Mouse (Mus musculus) T-helper 17 cell (primary cell): Measurements from ENCODE around the gene Col8a1.

Experiments used
- in situ Hi-C, 2 experiments: fragments of 300-600 bp; cut with MboI, MseI; formaldehyde crosslinking; loops; 1 replicate in 1 of 2; 2 replicates in 1 of 2; pipeline ENCODE4 v1.15.1; 2025; ENCODE audit warnings: high pct_unique_total_duplicates in 2 of 2

The Col8a1 gene

DNA sequence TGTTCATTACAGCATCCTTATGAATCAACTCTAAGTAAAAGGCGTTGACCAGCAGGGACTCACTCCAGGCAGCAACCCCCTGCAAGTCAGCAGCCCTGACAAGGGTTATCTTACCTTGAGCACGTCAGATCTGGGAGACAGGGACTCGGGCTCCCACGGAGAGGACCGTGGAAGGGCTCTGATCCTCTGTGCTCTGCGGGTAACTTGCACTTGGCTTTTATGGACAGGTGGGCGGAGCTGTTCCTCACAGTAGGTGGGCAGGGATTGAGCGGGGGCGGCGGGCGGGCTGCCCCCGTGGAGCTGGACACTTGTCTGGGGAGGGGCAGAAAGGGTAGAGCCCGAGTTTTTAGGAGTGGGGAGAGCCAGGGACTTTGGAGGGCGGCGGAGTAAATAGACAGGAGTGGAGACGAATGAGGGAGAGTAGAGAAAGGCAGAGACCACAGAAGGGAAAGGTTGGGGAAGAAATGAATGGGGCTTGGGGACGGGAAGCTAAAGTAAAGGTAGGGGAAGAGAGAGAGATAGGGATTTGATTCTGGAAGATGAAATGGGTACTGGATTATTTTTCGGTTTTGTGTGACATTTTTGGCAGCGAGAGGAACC, at the start of gene Col8a1:
Gene Col8a1, minus strand, starts transcription at position 212 of the 600 bp plus-strand sequence.
- in situ Hi-C loops, result no loop called here

DNA sequence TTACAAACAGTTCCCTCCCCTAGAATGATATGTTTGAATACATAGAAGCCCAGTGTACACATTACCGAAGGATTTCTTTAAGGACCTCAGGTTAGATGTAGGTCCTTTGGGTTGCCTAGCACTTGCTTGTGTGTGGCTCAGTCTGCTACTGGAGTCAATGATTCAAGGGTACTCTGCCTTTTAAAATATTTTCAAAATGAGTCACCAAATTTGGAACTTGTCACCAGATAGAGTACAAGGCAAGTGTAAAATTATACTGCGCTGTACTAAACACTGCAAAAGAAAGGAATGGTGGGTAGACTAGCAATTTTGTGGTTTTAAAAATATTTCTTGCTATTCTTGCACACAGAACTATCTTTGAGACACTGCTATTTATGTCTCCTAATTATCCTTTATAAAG, 47.3 kb upstream of the Col8a1 start:
- in situ Hi-C loops, result no loop called here

DNA sequence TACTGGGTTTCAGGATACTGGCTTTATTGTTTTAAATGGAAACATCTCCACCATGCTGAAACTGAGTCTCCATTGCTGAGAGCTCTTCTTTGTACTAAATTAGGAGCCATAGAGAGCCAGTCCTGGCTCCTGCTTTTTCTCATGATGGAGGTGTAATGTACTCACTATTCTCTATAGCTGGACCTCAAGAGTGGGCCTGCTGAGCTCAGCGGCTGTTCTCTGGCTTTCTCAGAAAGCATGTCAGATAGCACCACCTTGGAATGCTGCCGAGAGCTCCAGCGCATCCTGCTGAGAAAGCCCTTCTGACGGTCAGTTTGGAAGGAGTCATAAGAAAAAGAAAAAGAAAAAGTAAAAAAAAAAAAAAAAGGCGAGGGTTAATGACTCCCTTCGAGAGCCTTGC, 41.8 kb upstream of the Col8a1 start:
- in situ Hi-C loops, result no loop called here

DNA sequence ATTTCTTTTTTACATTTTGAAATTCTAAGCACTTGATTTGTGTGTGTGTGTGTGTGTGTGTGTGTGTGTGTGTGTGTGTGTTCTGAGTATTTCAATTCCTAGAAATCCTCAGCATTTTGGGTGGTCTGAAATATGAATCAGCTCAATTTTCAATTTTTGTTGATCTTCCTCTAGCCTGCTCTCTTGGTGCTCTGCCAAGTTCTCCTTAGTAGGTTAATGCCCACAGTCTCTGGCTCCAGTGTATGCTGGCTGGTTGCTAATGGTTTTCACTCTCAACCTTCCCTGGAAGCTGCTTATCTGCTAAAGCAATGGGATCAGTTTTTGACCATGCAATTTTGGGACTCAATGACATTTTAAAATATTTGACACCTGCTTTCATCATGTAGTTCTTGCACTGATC, 24.5 kb upstream of the Col8a1 start:
- in situ Hi-C loops, result no loop called here

DNA sequence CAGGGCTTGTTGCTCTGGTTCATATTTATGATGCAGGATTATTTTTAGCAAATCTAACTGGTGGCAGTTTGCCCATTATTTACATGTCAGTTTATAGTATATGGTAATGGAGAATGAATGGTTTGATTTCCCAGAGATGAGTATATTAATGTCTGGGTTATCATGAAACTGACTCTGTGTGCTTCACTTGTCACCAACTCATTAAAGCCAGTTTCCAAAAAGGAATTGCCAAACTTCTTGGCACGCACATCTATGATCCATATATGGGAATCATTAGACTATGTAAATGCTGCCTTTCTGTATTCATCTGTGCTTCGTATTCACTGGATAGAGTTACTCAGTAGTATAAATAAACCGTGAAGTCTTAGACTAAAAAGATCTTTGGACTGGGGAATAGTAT, 11.1 kb upstream of the Col8a1 start:
- in situ Hi-C loops, result no loop called here

DNA sequence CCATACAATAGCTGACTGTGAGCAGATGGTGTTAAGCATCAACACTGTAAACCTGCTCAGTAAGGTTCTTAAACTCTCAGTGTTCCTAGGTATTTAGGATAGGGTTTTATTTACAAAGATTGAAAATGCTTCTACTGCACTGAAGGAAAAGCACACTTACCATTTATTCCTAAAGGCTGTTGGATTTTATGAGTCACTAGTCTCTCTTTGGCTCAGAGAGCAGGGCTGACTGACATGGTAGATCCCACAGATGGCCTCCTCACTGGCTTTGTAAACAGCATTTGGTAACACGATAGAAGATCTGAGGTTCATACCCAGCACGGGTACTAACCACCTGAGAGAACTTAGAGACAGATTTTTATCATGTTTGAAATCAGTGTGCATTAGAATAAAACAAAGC, 5.3 kb upstream of the Col8a1 start:
- in situ Hi-C loops, result no loop called here

DNA sequence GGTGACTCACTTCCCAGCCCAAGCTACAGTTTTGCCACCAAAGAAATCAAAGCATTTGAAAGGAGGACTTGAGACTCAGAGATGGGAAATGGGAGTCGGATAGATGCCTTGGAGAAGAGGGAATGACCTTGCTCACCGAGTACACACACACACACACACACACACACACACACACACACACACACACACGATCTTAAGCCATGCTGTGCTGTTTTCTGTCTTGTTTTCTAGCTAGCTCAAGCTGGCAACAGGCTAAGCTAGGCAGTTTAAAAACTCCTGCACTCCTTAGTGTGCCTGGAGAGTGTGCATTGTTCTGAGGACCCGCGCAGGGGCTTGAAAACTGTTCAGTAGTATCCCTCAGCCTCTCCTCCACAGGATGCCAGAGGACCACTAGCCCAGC, 1.2 kb upstream of the Col8a1 start:
- in situ Hi-C loops, result no loop called here

DNA sequence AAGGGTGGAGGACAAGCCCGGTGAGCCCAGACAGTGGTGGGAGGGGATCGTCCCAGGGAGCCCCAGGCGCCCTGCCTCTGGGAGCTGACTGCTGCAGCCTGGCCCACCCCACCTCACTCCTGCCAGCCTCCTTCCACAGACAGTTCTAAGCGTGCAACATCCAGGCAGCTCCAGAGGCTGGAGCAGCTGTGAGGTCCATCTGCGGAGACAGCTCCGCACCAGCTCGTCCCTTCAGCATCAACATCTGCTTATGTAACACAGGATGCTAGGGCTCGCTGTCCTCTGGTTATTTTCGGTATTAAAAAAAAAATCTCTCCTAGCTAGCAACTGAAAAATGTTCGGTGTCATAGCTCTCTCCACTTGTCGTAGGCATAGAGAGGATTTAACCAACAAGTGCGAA, 704 bp upstream of the Col8a1 start:
- in situ Hi-C loops, result no loop called here

DNA sequence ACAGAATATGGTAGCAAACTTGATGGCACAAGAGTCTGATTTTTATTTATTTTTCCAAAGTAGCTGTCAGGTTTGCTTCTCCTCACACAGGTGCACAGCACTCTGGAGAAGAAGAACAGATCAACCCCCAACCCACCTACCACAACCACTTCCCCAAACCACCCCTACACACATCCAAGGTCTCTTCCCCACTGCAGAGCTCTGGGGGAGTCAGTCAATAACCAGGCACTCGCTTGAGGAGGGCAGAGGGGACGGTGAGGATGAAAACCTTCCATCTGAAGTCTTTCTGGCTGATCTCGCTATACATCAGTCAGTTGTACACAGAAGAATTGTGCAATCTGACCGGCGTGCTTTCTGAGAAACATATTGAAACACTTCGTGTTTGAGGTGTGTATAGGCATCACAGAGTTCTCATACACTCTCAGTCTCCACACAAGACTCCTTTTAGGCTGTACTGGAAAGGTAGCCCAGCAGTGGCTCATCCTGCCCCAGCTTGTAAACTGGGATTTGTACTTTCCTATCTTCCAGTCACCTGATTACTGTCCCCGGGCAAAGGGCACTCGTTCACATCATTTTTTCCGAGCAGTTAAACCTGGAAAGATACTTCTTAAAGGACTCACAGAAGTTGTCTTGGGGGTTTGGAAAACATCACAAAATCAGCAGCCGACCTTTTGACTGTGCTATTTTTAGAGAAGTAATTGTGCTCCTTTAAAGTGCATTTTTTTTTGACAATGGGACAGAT, 827 bp downstream of the Col8a1 start:
- in situ Hi-C loops, result no loop called here

DNA sequence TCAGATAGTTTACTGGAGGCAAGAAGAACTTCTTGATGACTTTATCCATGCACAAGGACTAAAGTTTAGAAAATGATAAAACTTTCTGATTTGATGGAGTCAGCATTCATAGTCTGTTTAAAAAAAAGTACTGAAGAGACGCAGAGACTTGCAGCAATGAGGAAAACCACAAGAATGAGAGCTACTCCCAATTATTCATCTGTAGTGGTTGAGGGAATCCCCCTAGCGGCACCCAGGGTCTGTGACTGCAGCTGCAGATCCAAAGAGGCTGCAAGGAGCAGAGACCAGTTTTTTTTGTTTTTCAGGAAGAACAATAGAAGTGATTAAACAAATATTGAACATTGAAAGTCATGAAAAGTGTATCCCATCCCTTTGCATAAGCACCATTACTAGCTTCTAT, 4.0 kb downstream of the Col8a1 start:
- in situ Hi-C loops, result no loop called here

DNA sequence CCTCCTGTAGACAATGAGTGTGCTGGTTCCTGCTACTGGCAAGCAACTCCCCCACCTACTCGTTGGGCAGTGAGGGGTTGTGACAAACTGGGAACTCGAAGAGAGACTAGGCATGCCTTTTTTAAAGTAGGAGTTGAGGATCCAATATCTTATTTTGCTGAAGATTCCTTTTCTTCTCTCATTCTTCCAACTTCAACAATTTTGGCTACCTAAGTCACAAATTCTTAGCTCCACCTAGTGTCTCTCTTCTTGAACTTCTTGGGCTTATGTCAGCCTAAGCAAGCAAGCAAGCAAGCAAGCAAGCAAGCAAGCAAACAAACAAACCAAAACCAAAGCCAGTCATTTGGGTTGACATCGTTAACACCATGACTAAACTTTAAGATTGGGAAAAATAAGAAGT, 6.4 kb downstream of the Col8a1 start:
- in situ Hi-C loops, result no loop called here

DNA sequence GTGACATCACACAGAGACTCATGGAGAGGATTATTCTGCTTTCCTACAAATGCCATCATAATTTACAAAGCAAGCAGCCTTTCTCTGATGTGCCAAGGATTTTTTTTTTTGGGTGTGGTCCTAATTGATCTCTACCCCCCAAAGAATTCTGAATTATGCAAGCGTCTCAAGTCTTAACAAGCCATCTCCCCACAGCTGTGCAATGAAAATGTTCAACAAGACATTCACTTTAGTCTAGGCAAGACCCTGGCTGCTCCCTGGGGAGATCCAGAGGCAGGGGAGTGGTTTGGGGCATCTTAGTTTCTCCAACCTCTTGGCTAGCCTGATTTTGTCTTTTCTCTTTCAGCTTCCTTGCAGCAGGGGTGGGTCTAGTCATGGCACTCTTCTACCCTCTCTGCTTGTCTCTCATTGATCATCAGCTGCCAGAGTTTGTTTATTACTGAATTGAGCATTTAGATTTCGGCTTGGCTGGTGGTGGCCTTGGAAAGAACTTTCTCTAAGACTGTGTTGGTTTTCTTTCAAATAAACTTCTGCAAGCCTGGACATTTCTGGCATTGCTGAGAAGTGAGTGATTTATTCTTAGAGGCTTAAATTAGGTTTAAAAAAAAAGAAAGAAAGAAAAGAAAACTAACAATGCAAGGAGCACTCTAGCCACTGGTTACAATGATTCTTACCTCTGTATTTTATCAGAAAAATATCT, 7.0 kb downstream of the Col8a1 start:
- in situ Hi-C loops, result no loop called here

DNA sequence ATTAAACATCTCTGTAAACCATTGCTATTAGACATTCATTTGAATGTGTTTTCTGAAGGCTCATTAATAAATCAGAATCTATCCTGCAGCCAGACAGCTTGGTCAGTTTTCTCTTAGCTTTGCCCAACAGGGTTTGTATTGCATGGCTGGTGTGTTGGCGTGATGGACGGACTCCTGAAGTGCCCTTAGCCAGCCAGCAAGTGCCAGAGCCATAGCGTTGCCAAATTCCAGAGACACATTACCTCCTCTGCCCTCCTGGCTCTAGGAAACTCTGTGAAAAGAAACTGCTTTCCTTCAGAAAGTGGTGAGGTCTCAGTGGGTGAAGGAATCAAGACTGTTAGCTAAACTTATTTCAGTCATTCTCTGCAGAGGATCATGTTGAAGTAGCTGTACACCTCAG, 14.4 kb downstream of the Col8a1 start:
- in situ Hi-C loops, result no loop called here

DNA sequence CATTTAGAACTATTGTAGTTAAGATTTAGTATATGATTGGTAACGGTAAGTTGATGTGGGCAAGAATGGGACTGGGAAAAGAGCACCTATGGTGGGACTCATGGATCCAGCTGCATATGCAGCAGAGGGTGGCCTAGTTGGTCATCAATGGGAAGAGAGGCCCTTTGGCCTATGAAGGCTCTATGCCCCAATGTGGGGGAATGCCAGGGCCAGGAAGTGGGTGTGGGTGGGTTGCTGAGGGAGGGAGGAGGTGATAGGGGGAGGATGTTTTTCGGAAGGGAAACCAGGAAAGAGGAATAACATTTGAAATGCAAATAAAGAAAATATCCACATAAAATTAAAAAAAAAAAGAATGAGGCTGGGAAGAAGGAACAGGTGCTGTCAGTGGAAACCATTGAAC, 19.6 kb downstream of the Col8a1 start:
- in situ Hi-C loops, result no loop called here

DNA sequence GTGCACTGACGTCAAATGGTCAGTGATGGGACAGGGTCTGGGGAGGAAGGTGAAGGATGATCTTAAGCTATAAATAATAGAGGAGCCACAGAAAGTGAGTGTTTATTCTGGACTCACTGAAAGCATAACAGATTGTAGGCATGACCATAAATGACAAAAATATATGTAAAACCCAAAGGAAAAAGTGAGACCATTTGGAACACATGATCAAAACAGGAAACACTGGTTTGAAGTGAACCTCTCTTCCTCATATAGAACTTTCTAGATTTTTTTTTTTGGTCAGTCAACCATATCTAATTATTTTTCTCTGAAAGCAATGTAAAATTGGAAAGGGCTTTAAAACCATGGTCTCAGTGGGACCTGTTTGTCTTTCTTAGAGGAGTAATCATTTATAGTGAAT, 21.0 kb downstream of the Col8a1 start:
- in situ Hi-C loops, result no loop called here

DNA sequence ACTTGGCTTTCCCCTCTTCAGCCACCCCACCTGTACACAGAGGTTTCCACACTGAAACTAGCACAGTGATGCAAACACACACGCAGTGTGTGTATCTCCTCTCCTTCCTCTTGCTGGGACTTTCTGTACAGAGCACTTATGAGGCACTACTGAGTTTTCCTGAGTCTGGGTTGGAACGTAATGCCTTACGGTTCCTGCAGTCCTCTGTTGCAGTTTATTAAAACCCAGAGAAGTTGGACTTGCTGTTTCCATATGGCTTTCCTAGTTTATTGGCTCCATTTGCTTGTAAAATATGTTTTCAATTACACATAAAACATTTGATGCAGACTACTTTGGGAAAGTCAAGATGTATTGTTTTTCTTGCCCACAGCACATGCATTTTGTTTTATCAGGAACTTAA, 21.4 kb downstream of the Col8a1 start:
- in situ Hi-C loops, result no loop called here

DNA sequence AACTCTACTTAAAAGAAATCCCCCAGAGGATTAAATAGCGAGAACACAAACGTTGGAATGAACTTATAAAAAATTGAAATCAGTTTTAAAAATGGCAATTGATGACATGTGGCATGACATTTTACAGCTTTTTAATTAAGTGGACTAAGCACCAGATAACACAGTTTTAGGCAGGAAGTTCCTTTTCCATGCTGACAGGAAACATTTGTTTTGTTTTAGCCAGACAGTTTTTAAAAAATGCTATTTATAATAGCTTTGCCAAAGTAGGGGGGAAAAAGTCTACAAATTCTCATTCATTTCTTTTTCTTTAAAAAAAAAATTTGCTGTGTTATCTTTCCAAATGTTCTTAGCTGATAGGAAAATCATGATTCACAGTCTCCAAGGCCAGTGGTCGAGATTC, 29.6 kb downstream of the Col8a1 start:
- in situ Hi-C loops, result loop anchor here in 1 of 2 experiments (10.0 kb wide), 1 partner anchor 1530 kb away; no protein-coding TSS in a partner anchor

DNA sequence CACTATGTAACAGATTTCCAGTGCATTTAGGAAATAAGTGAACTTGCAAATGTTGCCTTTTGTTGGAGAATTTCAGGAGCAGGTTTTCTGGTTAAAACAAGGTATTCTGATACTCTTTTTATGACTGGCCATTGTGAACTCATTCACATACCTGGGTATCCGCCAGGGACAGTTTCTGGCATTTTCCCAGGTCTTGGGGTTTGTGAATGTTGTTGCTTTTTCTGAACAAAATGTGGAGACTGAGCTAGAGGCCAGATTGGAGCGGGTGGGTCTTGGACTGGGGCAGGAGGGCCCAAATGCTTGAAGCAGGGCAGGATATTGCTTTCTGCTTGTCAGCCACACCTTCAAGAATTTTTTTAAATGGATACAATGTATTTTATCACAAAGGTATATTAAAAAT, 35.6 kb downstream of the Col8a1 start:
- in situ Hi-C loops, result no loop called here

DNA sequence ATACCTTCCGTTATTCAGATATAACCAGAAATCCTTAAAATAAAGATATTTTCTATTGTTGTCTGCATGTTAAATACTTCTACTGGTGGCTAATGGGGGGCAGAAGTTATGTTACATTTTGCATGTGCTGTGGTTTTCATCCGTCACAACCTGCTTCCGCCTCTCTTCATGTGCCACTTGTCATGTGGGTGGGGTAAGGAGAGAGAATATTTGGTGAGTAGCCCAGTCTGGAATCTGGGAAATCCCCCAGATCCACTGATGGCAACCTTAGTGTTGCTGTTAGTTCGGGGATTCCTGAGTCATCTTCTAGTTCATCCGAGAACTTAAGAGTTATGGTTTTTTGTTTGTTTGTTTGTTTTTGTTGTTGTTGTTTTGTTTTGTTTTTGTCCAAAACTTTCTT, 55.8 kb downstream of the Col8a1 start:
- in situ Hi-C loops, result no loop called here

DNA sequence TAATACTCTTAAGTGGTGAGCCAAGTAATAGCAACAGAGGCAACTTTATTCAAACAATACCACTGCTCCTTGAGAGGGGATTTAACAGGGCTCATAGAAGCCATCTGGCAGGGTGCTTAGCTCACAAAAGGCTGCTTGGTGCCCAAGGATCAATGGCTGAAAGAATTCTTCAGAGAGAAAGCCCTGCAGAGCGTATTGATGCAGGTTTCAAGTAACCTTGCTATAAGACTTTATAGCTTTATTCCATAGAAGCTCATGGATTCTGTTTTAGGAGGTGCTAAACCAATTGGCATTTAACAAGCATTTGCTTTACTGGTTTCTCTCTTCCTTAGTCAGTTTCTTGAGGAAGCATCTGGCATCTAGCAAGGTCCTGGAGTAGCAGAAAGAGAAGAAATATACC, 59.8 kb downstream of the Col8a1 start:
- in situ Hi-C loops, result no loop called here

DNA sequence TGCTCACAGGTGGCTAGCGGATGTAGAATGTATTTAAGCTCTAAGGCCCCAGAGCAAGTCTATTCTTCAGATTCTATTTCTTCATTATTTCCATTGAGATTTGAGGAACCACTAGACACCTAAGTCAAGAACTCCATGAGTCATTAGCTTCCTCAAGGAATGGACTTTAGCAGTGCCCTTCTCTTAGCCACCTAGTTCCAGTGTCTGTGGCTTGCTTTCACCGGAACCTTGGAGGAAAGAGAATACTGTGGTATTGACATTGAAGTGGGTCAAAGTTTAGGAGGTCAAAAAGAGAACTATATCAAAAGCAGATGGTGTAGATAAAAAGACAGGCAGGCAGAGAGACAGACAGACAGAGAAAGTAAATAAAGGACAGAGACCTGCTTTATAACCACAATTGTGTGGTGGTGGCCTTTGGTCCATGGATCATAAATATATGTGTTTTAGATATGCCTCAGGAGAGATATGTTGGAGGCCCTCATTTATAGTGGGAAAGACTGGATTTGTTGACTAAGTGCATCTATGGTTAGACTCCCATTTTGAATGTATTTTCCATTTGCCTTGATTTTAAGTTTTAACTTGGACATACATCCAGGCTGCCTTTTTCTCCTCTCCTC, 60.5 kb downstream of the Col8a1 start:
- in situ Hi-C loops, result no loop called here

DNA sequence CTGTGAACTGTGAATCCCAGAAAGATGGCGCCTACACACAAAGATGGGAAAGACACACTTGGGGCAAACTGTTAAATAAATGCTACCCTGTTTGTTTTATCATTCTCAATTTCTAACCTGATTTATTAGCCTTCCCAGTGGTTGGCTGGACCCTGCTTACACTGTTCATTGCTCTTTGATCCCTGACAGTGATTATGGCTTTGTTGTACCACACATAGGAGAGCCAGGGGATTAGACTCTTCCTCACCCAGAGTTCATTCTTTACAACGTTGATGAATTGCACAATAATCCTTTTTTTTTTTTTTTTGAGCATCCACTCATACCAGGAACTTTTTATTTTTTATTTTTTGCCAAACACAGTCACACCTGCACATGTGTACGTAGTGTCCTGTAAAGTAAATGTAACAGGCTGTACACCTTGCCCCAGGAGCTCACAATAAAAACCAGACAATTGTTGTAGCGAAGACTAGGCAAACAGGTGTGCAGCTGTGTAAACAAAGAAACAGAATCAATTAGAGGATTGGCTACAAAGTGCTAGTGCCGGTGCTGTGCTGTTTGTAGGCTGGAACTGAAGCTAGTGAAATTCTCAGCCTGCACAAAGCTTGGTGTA, 68.6 kb downstream of the Col8a1 start:
- in situ Hi-C loops, result no loop called here
